Comparison of ENCODE assay signal across 9 mouse cellular contexts in the genomic region with DNA sequence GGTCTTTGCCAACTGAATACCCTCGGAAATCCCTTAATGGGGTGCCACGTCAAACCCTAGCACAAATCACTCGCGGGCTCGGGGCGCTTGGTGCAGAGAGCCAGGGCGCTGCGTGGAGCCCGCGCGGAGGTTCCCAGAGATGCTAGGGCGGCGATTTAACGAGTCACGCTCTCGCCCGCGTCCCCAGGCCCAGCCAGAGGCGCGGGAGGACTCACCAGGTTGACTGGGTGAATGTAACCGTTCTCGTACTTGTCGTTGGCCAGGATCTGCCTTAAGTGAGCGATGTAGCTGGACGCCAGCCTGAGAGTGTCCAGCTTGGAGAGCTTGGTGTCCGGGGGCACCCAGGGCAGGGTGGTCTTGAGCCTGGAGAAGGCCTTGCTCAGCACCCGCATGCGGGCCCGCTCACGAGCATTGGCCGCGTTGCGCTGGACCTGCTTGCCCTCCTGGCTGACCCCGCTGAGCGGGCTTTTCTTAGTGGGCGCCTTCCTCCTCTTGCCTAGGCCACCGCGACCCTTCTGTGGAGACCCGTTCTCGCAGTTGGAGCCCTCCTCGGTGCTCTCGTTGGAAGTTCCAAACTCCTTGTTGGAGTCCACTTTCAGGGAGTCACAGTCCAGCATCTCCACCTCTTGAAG. TPM values are rescaled to one million over a fixed set of nuclear protein-coding genes. Genes with fewer than 3 reads are reported as not detected.
DNase-seq lines count a peak whose midpoint lies in the region; ATAC-seq and TF ChIP-seq lines count a peak whose summit lies in the region.
"Had no signal": no experiment of that assay in that cellular context is flagged by ENCODE, and none has a peak within 500 bp of the region (broad histone marks: within the 10 kb centered on the region; RNA-seq: fewer than 3 reads in every experiment).

No protein-coding gene starts in this region.

- H3K4me3 ChIP-seq in hindbrain, postnatal 0 days (ENCODE audit: low read length), result 0 out of 2 replicates have a peak overlapping the region, but pooled peaks have one; percentile 0
- H3K4me3 ChIP-seq in midbrain, embryonic 12.5 days, result 0 out of 2 replicates have a peak overlapping the region, but pooled peaks have one; percentile 10

- no peak overlapping the region for H3K27ac ChIP-seq in hindbrain, postnatal 0 days
- no peak overlapping the region for H3K27ac ChIP-seq in midbrain, embryonic 12.5 days (replicated peaks)
- H3K27ac ChIP-seq: macrophage had no signal

- peak; percentile 25 to 49 for DNase-seq in cerebellum, postnatal 10 days
- DNase-seq in cerebellum, adult 9-11 months, result no peak
- DNase-seq in embryo, embryonic 11 days, result peak; percentile 54
- DNase-seq in hindbrain, postnatal 0 days (ENCODE audit: low spot score), result no peak
- DNase-seq in left cerebral cortex, adult 8-10 months (ENCODE audit: low spot score in 2 of 2), result no peak
- DNase-seq in thymus, postnatal 36 days, result no peak
- DNase-seq in adrenal gland, adult 18-20 months (ENCODE audit: low spot score in 2 of 2), result no peak

- no peak overlapping the region for H3K9ac ChIP-seq in hindbrain, postnatal 0 days (replicated peaks; ENCODE audit: low read length)
- H3K9ac ChIP-seq in midbrain, embryonic 12.5 days (replicated peaks), result no peak overlapping the region

- H3K4me1 ChIP-seq in hindbrain, postnatal 0 days (ENCODE audit: insufficient read depth, low read length), result no peaks in the 10 kb centered on the region
- peaks cover 10% of the 10 kb centered on the region; the same call in 1 of the 2 replicates for H3K4me1 ChIP-seq in midbrain, embryonic 12.5 days

- no peaks in the 10 kb centered on the region for H3K9me3 ChIP-seq in hindbrain, postnatal 0 days (ENCODE audit: low read length)
- no peaks in the 10 kb centered on the region for H3K9me3 ChIP-seq in midbrain, embryonic 12.5 days

- no peaks in the 10 kb centered on the region for H3K36me3 ChIP-seq in hindbrain, postnatal 0 days (ENCODE audit: insufficient read depth, low read length)
- no peaks in the 10 kb centered on the region for H3K36me3 ChIP-seq in midbrain, embryonic 12.5 days

- peaks cover 81% of the 10 kb centered on the region for H3K27me3 ChIP-seq in hindbrain, postnatal 0 days (ENCODE audit: insufficient read depth, low read length)
- peaks cover 88% of the 10 kb centered on the region for H3K27me3 ChIP-seq in midbrain, embryonic 12.5 days

- no peak for TF ChIP-seq CTCF in hindbrain, postnatal 0 days (IDR thresholded peaks at IDR 0.05; ENCODE audit: low read depth)

- WGBS in hindbrain, postnatal 0 days, result 1% methylated on average over 42 of the region's 42 CpGs
- under 1% methylated on average over 42 of the region's 42 CpGs for WGBS in midbrain, embryonic 12.5 days

- H3K4me2 ChIP-seq in hindbrain, postnatal 0 days (ENCODE audit: low read depth, low read length), result no peak overlapping the region
- H3K4me2 ChIP-seq in midbrain, embryonic 12.5 days (replicated peaks), result peak overlapping the region; percentile 15; the same call in 1 of the 2 replicates

- peak; percentile 24; the same call in 1 of the 2 replicates for ATAC-seq in hindbrain, postnatal 0 days
- ATAC-seq in midbrain, embryonic 12.5 days (ENCODE audit: low FRiP score, low read depth), result peak; percentile 31; the same call in 1 of the 2 replicates

RNA-seq across cellular contexts. Expression of a gene that starts 0.6 kb away (rescaled TPM):
- total RNA-seq in hindbrain, postnatal 0 days (2014; rRNA removed), result 0.47 TPM in 1 of 2 replicates, not detected in the other
- 0.89 and 1.4 TPM in 2 replicates for polyA plus RNA-seq in hindbrain, postnatal 0 days (2015; fragmentation: Nextera tagmentation; extraction: Ambion mirVana)
- 0.30 TPM in 1 of 2 replicates, not detected in the other for polyA plus RNA-seq in midbrain, embryonic 12.5 days (2016; fragmentation: Nextera tagmentation; extraction: Ambion mirVana)
- total RNA-seq in left cerebral cortex, adult 8-10 months (2022), result not detected
- total RNA-seq in adrenal gland, adult 18-20 months (2021), result 10 to 100 TPM in 1 of 2 experiments, 1 to 10 TPM in 1; 7.1 to 11.0 TPM
- polyA plus RNA-seq: macrophage had no signal

Comparison
In these comparisons a context has a peak if more than half of its experiments do, and no peak if none do; other contexts are left out.
1. DNase-seq: peak in cerebellum, postnatal 10 days (2 of 2) and embryo, embryonic 11 days (single experiment); none in cerebellum, adult 9-11 months (single experiment), hindbrain, postnatal 0 days (single experiment), left cerebral cortex, adult 8-10 months (0 of 2), thymus, postnatal 36 days (0 of 2) and adrenal gland, adult 18-20 months (0 of 2).